Mouse (Mus musculus): ENCODE data around the gene Ltf. TPM values are rescaled to one million over a fixed set of nuclear protein-coding genes. Genes with fewer than 3 reads are reported as not detected.
A peak's percentile ranks its signal among the peaks of the same experiment; 100 is the strongest.

Ltf gene
- total RNA-seq, 2 experiments from 2014 or later: not detected

- DNase-seq (ENCODE audit: low spot score in 2 of 2): no peak
- no peak for TF ChIP-seq CTCF (conservative IDR thresholded peaks at IDR 0.05)
- Histone ChIP-seq H3K4me3 (no peak overlapping the region), H3K27ac (no peak overlapping the region)
These were observed 20.0 kb upstream of the Ltf start for GRCm38 (mm10) chr9:110999056-110999455.

GRCm38 (mm10) chr9:110999856-111000255, 19.2 kb upstream of the Ltf start:
- no peak for TF ChIP-seq CTCF (conservative IDR thresholded peaks at IDR 0.05)
- Histone ChIP-seq H3K27ac (no peak overlapping the region), H3K4me3 (no peak overlapping the region)
- no peak for DNase-seq (ENCODE audit: low spot score in 2 of 2)

GRCm38 (mm10) chr9:111001621-111002020, 17.4 kb upstream of the Ltf start:
- no peak for DNase-seq (ENCODE audit: low spot score in 2 of 2)

GRCm38 (mm10) chr9:111003279-111003678, 15.8 kb upstream of the Ltf start:
- Histone ChIP-seq H3K27ac (no peak overlapping the region), H3K4me3 (no peak overlapping the region)
- TF ChIP-seq CTCF (conservative IDR thresholded peaks at IDR 0.05): no peak
- DNase-seq (ENCODE audit: low spot score in 2 of 2): no peak

More at GRCm38 (mm10) chr9:111001621-111002020, 17.4 kb upstream of the Ltf start:
- H3K4me3 ChIP-seq: no peak overlapping the region
- TF ChIP-seq CTCF (conservative IDR thresholded peaks at IDR 0.05): no peak
- no peak overlapping the region for H3K27ac ChIP-seq

GRCm38 (mm10) chr9:111006544-111006943, 12.5 kb upstream of the Ltf start:
- Histone ChIP-seq H3K27ac (no peak overlapping the region), H3K4me3 (no peak overlapping the region)
- TF ChIP-seq CTCF (conservative IDR thresholded peaks at IDR 0.05): no peak
- no peak for DNase-seq (ENCODE audit: low spot score in 2 of 2)

- Histone ChIP-seq H3K4me3 (no peak overlapping the region), H3K27ac (no peak overlapping the region)
- TF ChIP-seq CTCF (conservative IDR thresholded peaks at IDR 0.05): no peak
- DNase-seq (ENCODE audit: low spot score in 2 of 2): no peak
These were observed 9.3 kb upstream of the Ltf start for GRCm38 (mm10) chr9:111009763-111010162.

GRCm38 (mm10) chr9:111011550-111011949, 7.5 kb upstream of the Ltf start:
- no peak overlapping the region for H3K4me3 ChIP-seq
- TF ChIP-seq CTCF (conservative IDR thresholded peaks at IDR 0.05): no peak

GRCm38 (mm10) chr9:111012041-111012440, 7.0 kb upstream of the Ltf start:
- no peak overlapping the region for H3K27ac ChIP-seq
- TF ChIP-seq CTCF (conservative IDR thresholded peaks at IDR 0.05): no peak
- no peak for DNase-seq (ENCODE audit: low spot score in 2 of 2)
- no peak overlapping the region for H3K4me3 ChIP-seq

More at GRCm38 (mm10) chr9:111011550-111011949, 7.5 kb upstream of the Ltf start:
- no peak overlapping the region for H3K27ac ChIP-seq
- DNase-seq (ENCODE audit: low spot score in 2 of 2): no peak

GRCm38 (mm10) chr9:111015658-111016057, 3.4 kb upstream of the Ltf start:
- Histone ChIP-seq H3K4me3 (no peak overlapping the region), H3K27ac (no peak overlapping the region)
- no peak for DNase-seq (ENCODE audit: low spot score in 2 of 2)
- peak; percentile 44 for TF ChIP-seq CTCF (conservative IDR thresholded peaks at IDR 0.05)

- H3K27ac ChIP-seq: no peak overlapping the region
- TF ChIP-seq CTCF (conservative IDR thresholded peaks at IDR 0.05): no peak
- H3K4me3 ChIP-seq: no peak overlapping the region
- DNase-seq (ENCODE audit: low spot score in 2 of 2): no peak
These were observed 7.7 kb downstream of the Ltf start for GRCm38 (mm10) chr9:111026791-111027190.

GRCm38 (mm10) chr9:111033717-111034116, 14.6 kb downstream of the Ltf start:
- no peak overlapping the region for H3K4me3 ChIP-seq
- TF ChIP-seq CTCF (conservative IDR thresholded peaks at IDR 0.05): no peak
- DNase-seq (ENCODE audit: low spot score in 2 of 2): no peak
- H3K27ac ChIP-seq: no peak overlapping the region

GRCm38 (mm10) chr9:111039966-111040365, 20.9 kb downstream of the Ltf start:
- Histone ChIP-seq H3K4me3 (no peak overlapping the region), H3K27ac (no peak overlapping the region)
- DNase-seq (ENCODE audit: low spot score in 2 of 2): no peak
- no peak for TF ChIP-seq CTCF (conservative IDR thresholded peaks at IDR 0.05)

- TF ChIP-seq CTCF (conservative IDR thresholded peaks at IDR 0.05): no peak
- DNase-seq (ENCODE audit: low spot score in 2 of 2): no peak
- Histone ChIP-seq H3K4me3 (no peak overlapping the region), H3K27ac (no peak overlapping the region)
These were observed 23.2 kb downstream of the Ltf start for GRCm38 (mm10) chr9:111042266-111042665.

- no peak for DNase-seq (ENCODE audit: low spot score in 2 of 2)
- TF ChIP-seq CTCF (conservative IDR thresholded peaks at IDR 0.05): no peak
- Histone ChIP-seq H3K4me3 (no peak overlapping the region), H3K27ac (no peak overlapping the region)
These were observed 27.2 kb downstream of the Ltf start for GRCm38 (mm10) chr9:111046222-111046621.

GRCm38 (mm10) chr9:111047266-111047665, 28.2 kb downstream of the Ltf start:
- no peak for TF ChIP-seq CTCF (conservative IDR thresholded peaks at IDR 0.05)
- H3K4me3 ChIP-seq: no peak overlapping the region
- no peak overlapping the region for H3K27ac ChIP-seq
- no peak for DNase-seq (ENCODE audit: low spot score in 2 of 2)
